In the genomic region with DNA sequence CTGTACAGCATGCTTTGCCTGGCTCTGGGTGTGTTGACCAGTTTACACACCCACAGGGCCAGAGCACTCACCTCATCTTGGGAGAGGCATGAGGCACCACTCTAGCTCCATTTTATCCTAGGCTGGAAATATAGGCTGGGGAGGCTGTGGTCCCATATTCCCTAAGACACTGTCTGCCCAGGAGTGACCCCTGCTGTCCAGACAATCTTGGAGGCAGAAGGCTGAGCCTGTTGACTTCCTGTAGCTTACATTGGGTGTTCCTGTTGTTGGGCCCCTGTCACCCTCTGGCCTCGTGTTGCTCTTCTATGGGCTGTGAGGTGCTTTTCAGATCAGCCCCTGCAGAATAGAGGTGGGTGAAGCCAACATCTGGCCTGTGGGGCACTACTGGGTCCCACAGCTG, we compare ENCODE assay signal across 8 mouse cellular contexts.
DNase-seq lines count a peak whose midpoint lies in the region; ATAC-seq and TF ChIP-seq lines count a peak whose summit lies in the region.

No protein-coding gene starts in this region.

- peak; percentile 67 for TF ChIP-seq CTCF in lung, adult 2 months (IDR thresholded peaks at IDR 0.05; ENCODE audit: insufficient read depth, low read length)

- intact Hi-C loops in heart, postnatal 36 days (cut with DNase I), result loop anchor here (1.0 to 10.0 kb wide), 5 partner anchors 66 to 296 kb away; no protein-coding TSS in a partner anchor

- 43% methylated on average over 1 of the region's 1 CpGs for WGBS in hindbrain, embryonic 10.5 days
- 57% methylated on average over 1 of the region's 1 CpGs for WGBS in hindbrain, embryonic 14.5 days
- 48% methylated on average over 1 of the region's 1 CpGs for WGBS in lung, adult 2 months
- 68% methylated on average over 1 of the region's 1 CpGs for WGBS in forebrain, embryonic 12.5 days

- ATAC-seq in hindbrain, embryonic 14.5 days (ENCODE audit: low FRiP score), result no peak
- no peak for ATAC-seq in forebrain, embryonic 12.5 days (ENCODE audit: low FRiP score)

- no peak overlapping the region for H3K4me2 ChIP-seq in hindbrain, embryonic 14.5 days (replicated peaks)
- H3K4me2 ChIP-seq in forebrain, embryonic 12.5 days, result no peak overlapping the region

- no peaks in the 10 kb centered on the region for H3K36me3 ChIP-seq in hindbrain, embryonic 10.5 days
- no peaks in the 10 kb centered on the region for H3K36me3 ChIP-seq in hindbrain, embryonic 14.5 days (replicated peaks; ENCODE audit: control insufficient read depth, insufficient read depth)
- no peaks in the 10 kb centered on the region for H3K36me3 ChIP-seq in forebrain, embryonic 12.5 days (replicated peaks)

- no peak overlapping the region for H3K4me3 ChIP-seq in hindbrain, embryonic 10.5 days
- no peak overlapping the region for H3K4me3 ChIP-seq in hindbrain, embryonic 14.5 days (replicated peaks; ENCODE audit: low read length)
- H3K4me3 ChIP-seq in lung, adult 2 months (replicated peaks; ENCODE audit: extremely low read depth, low read depth, low read length), result no peak overlapping the region
- no peak overlapping the region for H3K4me3 ChIP-seq in forebrain, embryonic 12.5 days (replicated peaks)

- TF ChIP-seq POLR2A in lung, adult 2 months (IDR thresholded peaks at IDR 0.05; ENCODE audit: borderline replicate concordance, extremely low read depth, low read depth, low read length), result no peak

- no peak overlapping the region for H3K9ac ChIP-seq in hindbrain, embryonic 14.5 days
- no peak overlapping the region for H3K9ac ChIP-seq in forebrain, embryonic 12.5 days

- no peak for DNase-seq in hindbrain, embryonic 10.5 days (ENCODE audit: low spot score)
- no peak for DNase-seq in hindbrain, embryonic 14.5 days (ENCODE audit: low spot score)
- DNase-seq in adrenal gland, postnatal 14 days, result peak; percentile 55
- peak; percentile 37 to 43 for DNase-seq in heart, postnatal 36 days
- peak; percentile 23 for DNase-seq in lung, adult 2 months
- no peak for DNase-seq in natural killer cell, adult 2 months (ENCODE audit: low spot score in 2 of 2)
- DNase-seq in gastrocnemius, postnatal 25 days, result no peak

- H3K27me3 ChIP-seq in hindbrain, embryonic 10.5 days (ENCODE audit: insufficient read depth, poor library complexity, severe bottlenecking), result peaks cover 95% of the 10 kb centered on the region
- peaks cover 44% of the 10 kb centered on the region for H3K27me3 ChIP-seq in hindbrain, embryonic 14.5 days (ENCODE audit: control insufficient read depth, insufficient read depth, low read length)
- H3K27me3 ChIP-seq in forebrain, embryonic 12.5 days, result peaks cover 83% of the 10 kb centered on the region

- 0 out of 2 replicates have a peak overlapping the region, but pooled peaks have one; percentile 71 for H3K27ac ChIP-seq in hindbrain, embryonic 10.5 days
- no peak overlapping the region for H3K27ac ChIP-seq in hindbrain, embryonic 14.5 days
- no peak overlapping the region for H3K27ac ChIP-seq in forebrain, embryonic 12.5 days

- peaks cover 13% of the 10 kb centered on the region for H3K4me1 ChIP-seq in hindbrain, embryonic 10.5 days (replicated peaks)
- no peaks in the 10 kb centered on the region; the same call in 1 of the 2 replicates for H3K4me1 ChIP-seq in hindbrain, embryonic 14.5 days (replicated peaks; ENCODE audit: control insufficient read depth, insufficient read depth, low read length)
- peaks cover 3% of the 10 kb centered on the region; the same call in 1 of the 2 replicates for H3K4me1 ChIP-seq in lung, adult 2 months (ENCODE audit: control insufficient read depth, insufficient read depth, low read length)
- peaks cover 19% of the 10 kb centered on the region for H3K4me1 ChIP-seq in forebrain, embryonic 12.5 days

- H3K9me3 ChIP-seq in hindbrain, embryonic 10.5 days, result no peaks in the 10 kb centered on the region
- no peaks in the 10 kb centered on the region for H3K9me3 ChIP-seq in hindbrain, embryonic 14.5 days (ENCODE audit: control insufficient read depth, low read length)
- no peaks in the 10 kb centered on the region for H3K9me3 ChIP-seq in forebrain, embryonic 12.5 days

Comparison
In these comparisons a context has a peak if more than half of its experiments do, and no peak if none do; other contexts are left out.
1. DNase-seq: peak in adrenal gland, postnatal 14 days (single experiment), heart, postnatal 36 days (2 of 2) and lung, adult 2 months (single experiment); none in hindbrain, embryonic 10.5 days (single experiment), hindbrain, embryonic 14.5 days (single experiment), natural killer cell, adult 2 months (0 of 2) and gastrocnemius, postnatal 25 days (single experiment).